Mouse (Mus musculus): ENCODE measurements at regions not wholly inside any gene's neighbourhood (a gene's known extent, or its start where the extent isn't known, plus 50 kb on each side); places are given as distances from the start of the nearest gene placed in this dataset.

DNA sequence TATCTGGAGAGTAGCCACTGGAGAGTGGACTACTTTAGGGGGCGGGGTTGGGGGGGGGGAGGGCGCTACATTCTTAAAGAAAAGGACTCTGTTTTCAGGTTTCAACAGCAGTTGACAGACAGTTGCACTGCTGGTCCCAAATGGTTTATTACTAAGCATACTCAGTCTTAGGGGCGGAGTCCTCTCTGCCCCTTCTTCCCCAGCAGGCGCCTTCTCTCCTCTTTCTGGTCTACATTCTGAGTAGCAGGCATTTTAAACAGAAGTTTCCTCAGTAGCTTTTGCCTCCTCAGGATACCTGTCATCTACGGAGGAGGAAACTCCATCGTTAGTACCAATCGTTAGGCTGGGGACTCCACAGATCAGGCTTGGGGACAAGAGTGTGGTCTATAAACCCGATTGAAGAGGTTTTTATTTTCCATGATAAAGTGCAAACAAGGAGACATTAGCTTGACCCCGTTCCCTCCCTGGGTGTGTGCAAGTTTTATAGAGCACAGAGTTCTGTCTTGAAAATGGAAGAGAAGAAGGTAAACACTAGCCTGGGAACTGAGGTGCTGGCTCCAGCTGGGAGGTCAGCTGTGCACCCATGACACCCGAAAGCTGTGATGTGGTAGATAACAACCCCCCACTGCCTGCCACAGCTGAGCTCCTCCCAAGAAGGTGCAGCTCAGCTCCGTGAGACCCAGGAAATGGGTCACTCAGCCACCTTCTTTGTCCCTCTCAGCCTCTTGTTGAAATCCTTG lies 107.8 kb downstream of the Btg1 start:
- no peak for DNase-seq (ENCODE audit: low spot score)

GRCm38 (mm10) chr10:96726801-96727780 lies 110.3 kb downstream of the Btg1 start:
- DNase-seq (ENCODE audit: low spot score) = no peak

DNA sequence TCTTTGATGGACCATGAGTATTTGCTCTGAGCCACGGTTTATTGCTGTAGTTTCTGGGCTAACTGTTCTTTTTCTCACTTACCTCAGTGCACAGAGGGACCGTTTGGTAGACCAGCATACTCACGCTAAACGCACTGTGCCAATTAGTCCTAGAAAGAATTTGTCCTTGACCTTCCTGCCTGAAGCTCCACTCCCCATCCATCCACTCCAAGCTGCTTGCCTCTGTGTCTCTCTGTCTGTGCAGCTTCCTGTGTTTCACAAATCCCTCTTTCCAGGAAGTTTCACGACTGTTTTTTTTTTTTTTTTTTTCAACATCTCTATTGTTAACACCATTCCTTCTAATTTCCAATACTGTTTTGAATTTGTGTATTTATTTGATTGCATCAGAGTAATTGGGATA lies 116.8 kb downstream of the Btg1 start:
- no peak for DNase-seq (ENCODE audit: low spot score)

GRCm38 (mm10) chr10:96735146-96735545 lies 118.3 kb downstream of the Btg1 start:
- no peak for DNase-seq (ENCODE audit: low spot score)

DNA sequence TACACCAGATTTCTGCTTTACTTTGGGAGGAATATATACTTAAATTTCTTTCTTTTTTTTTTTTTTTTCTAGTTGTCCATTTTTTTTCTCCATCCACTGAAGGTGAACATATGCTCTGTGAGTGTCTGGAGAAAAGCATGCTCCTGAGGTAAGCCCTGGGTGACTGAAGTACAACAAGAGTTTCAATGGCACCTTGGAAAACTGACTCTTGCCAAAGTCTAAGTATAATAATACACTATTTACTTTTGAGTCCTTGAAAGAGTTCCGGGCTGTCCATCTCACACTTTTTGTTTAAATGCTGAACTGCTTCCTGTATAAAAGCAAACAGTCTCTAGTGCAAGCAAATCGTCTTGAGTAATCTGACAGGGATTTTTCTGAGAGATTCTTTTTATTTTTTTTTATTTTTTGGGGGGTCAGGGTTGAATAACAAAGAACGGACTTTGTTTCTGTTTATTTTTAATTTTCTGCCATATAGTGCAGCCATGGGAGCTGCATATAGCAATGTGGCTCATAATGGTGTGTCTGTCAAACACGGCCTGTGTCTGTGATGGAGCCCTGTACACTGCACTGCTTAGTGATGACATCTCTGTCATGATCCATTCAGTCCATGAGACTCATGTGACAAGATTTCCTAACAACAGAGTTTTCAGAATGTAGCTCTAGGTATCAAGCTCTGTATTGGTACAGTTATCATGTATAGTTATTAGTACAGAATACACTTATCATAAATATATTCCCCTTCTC lies 119.3 kb downstream of the Btg1 start:
- DNase-seq (ENCODE audit: low spot score) = no peak

- no peak for DNase-seq (ENCODE audit: low spot score)
Observed at GRCm38 (mm10) chr10:96737972-96738371, 121.2 kb downstream of the Btg1 start.

DNA sequence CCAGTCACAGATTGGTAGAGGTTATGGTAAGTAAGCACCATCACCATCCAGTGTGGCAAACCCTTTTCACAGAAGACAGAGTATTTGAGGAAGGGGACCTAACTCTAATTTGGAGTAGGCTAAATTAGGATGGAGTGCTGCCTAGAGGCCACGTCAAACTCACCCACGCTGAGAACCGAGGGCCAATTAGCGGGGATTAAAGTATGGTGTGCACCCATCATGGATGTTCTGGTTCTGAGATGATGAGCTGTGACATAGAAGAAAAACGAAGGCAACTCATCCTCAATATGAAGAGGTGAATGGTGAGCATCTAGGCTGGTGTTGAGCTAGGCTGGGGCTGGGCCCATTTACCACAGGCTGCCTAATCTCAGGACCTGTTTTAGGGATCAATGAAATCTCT lies 121.8 kb downstream of the Btg1 start:
- DNase-seq (ENCODE audit: low spot score) = no peak

DNA sequence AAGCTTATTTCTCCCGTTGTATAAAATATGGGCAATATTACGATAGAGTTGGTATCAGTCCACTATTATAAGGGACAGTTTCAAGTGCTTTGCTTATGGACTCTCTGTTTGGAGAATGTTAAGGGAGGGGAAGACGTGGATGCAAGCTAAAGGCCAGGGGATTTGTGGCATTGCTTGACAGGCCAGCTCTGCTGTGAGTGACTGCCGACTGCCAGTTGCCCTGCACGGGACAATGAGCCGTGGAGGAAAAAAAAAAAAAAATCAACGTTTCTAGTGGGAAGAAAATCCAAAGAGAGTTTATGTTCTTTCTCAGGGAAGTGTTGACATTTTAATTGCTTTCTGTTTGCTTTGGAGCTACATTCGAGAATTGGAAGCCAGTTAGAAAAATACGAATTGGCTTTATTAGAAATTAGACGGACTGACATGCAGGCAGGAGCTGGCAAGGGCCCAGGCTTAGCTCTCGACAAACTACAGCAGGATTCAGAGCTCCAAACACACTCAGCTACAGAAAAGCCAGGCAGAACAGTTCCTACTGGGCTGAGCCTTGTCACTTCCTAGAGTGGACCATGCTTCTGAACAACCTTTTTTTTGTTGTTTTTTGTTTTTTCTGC lies 127.5 kb downstream of the Btg1 start:
- DNase-seq (ENCODE audit: low spot score) = peak; percentile 82

- no peak for DNase-seq (ENCODE audit: low spot score)
Observed at GRCm38 (mm10) chr10:96747015-96747663, 130.3 kb downstream of the Btg1 start.

GRCm38 (mm10) chr10:96750861-96751260 lies 134.1 kb downstream of the Btg1 start:
- peak; percentile 89 for DNase-seq (ENCODE audit: low spot score)

DNA sequence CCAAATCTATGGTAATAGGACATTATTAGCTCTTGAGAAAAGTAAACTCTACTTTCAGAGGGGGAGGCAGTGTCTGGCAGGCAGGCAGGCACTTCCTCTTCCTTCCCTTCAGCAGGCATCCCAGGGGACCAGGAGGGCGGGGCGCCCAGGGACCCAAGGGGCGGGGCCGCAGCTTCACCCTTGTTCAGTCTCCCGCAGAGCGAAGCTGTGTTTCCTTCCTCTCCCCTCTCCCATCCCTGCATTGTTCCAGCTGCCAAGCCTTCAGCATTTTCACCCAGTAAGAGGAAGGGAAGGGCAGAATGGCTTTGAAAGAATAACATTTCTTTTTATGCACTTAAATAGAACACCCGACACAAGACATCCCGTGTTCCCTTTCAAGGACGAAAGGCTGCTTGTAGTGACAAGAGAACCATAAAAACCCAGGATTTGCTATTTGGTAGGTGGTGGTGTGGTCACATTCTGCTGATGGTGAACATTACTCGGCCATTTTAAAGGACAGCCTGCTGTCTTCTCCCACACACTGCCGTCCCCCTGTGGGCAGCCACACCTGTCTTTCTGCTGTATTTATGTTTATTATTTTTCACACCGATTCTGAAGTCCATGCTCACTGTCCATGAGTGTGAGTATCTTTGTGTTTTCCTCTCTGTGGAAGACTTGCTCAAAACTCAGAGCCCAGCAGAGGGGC lies 134.9 kb downstream of the Btg1 start:
- peak; percentile 69 for DNase-seq (ENCODE audit: low spot score)

DNA sequence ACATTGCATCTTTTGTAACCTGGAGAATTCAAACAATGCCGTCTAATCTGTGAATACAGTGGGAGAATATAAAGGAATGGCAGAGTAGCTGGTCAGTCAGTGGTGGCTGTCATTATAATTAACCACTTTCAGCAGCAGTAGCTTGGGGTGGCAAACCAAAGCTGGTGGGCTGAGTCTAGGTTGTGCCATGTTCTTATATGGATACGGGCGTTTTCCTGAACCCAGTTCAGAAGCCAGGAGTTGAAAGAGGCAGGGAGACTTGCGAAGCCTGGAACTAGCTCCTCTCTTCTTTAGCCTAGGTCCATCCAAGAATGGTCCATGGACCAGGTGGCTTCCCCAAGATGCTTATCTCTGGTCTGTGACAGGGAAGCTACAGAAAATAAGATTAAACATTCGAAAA lies 135.7 kb downstream of the Btg1 start:
- no peak for DNase-seq (ENCODE audit: low spot score)

- peak; percentile 57 for DNase-seq (ENCODE audit: low spot score)
Observed at GRCm38 (mm10) chr10:96753521-96753920, 136.7 kb downstream of the Btg1 start.

DNA sequence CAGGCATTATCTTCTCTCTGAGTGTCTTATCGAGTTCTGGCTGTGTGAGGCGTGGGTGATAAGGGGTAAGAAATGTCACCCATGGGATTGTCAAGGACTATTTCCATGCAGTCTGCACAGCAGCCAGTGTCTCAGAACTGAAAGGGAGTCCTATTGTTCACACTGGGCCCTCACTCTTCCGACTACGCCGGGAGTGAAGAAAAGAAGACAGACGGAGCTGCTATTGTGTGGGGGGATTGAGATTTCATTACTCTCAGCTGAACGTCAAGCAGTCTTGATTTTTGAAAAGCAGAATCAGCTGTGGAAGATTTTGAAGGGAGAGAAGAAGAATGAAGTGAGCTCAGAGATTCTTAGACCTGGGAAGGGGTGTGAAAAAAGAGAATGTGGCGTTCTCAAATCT lies 138.9 kb downstream of the Btg1 start:
- no peak for DNase-seq (ENCODE audit: low spot score)

DNA sequence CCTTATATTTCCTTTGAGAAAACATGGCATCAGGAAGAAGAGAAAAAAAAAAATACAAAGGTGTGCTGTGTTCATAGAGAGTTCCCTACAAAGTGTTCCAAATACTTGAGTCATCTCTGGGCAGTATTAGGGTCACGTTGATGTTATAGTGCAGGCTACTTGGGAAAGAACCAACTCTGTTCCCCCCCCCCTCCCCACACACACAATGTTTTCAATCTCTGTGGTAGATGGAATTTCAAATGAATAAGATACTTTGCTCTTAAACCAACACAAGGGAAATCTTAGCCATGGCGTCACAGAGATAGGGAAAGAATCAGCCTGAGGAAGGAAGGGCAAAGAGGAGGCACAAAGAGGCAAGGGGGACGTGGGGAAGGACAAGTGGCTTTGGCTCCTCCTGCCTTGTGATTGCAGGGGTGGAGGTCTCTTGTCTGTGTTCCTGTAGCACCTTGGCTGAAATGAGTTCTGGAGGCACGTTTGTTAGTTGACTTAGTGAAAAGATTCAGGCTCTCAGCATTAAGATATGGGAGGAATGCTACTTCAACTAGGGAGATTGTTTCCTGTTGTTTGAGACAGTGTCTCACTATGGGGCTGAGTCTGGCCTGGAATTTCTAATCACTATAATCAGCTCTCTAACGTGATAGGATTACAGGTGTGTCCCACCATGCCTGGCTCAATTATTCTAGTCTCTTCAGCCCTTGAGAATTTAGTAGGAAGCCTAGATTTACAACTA lies 139.7 kb downstream of the Btg1 start:
- DNase-seq (ENCODE audit: low spot score) = no peak

GRCm38 (mm10) chr10:96757311-96757710 lies 140.5 kb downstream of the Btg1 start:
- DNase-seq (ENCODE audit: low spot score) = no peak

- no peak for DNase-seq (ENCODE audit: low spot score)
Observed at GRCm38 (mm10) chr10:96761601-96762000, 144.8 kb downstream of the Btg1 start.

DNA sequence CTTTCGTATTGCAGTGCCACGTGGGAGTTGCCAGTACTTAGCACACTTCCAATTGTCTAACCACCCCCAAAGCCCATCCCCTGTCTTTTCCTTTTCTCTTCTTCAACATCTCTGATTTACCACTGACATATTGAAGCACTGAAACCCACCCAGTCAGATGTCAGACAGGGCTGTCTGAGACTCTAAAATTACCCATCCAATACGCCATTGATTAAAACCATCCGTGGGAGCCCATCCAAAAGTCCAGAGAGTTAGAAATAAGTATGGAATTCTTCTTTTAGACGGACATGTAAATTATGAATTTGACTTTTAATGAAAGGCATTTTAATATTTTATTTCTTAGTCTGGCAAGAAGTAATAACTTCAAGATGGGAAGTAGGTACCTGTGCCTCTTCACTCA lies 148.8 kb downstream of the Btg1 start:
- DNase-seq (ENCODE audit: low spot score) = no peak

- DNase-seq (ENCODE audit: low spot score) = no peak
Observed at GRCm38 (mm10) chr10:96778220-96778619, 161.4 kb downstream of the Btg1 start.

GRCm38 (mm10) chr10:96783966-96784365 lies 167.2 kb downstream of the Btg1 start:
- no peak for DNase-seq (ENCODE audit: low spot score)

Measured in adipocyte (in vitro differentiated cells).